Mouse (Mus musculus): ENCODE data around the gene Cfi.

The Cfi gene

GRCm38 (mm10) chr3:129877327-129877726, 41.6 kb downstream of the Cfi start:
- no peak for DNase-seq (ENCODE audit: extremely low read depth, low read depth)

GRCm38 (mm10) chr3:129878405-129879021, 42.8 kb downstream of the Cfi start, which contains the start of gene Pla2g12a:
TSS of gene Pla2g12a (plus strand) at chr3:129878606.
- peak; percentile 78 for DNase-seq (ENCODE audit: extremely low read depth, low read depth)

GRCm38 (mm10) chr3:129879131-129879757, 43.6 kb downstream of the Cfi start:
- peak; percentile 33 for DNase-seq (ENCODE audit: extremely low read depth, low read depth)

- no peak for DNase-seq (ENCODE audit: extremely low read depth, low read depth)
These were observed 44.2 kb downstream of the Cfi start for GRCm38 (mm10) chr3:129879913-129880312.

- peak; percentile 55 for DNase-seq (ENCODE audit: extremely low read depth, low read depth)
These were observed 45.4 kb downstream of the Cfi start for GRCm38 (mm10) chr3:129880925-129881593.

GRCm38 (mm10) chr3:129885577-129885976, 49.9 kb downstream of the Cfi start:
- no peak for DNase-seq (ENCODE audit: extremely low read depth, low read depth)

GRCm38 (mm10) chr3:129886430-129886829, 50.7 kb downstream of the Cfi start:
- DNase-seq (ENCODE audit: extremely low read depth, low read depth): no peak

- DNase-seq (ENCODE audit: extremely low read depth, low read depth): no peak
These were observed 52.3 kb downstream of the Cfi start for GRCm38 (mm10) chr3:129887779-129888517.

- DNase-seq (ENCODE audit: extremely low read depth, low read depth): no peak
These were observed 56.3 kb downstream of the Cfi start for GRCm38 (mm10) chr3:129892003-129892402.

- no peak for DNase-seq (ENCODE audit: extremely low read depth, low read depth)
These were observed 57.5 kb downstream of the Cfi start for GRCm38 (mm10) chr3:129893143-129893542.

- no peak for DNase-seq (ENCODE audit: extremely low read depth, low read depth)
These were observed 60.9 kb downstream of the Cfi start for GRCm38 (mm10) chr3:129896591-129896990.

GRCm38 (mm10) chr3:129898886-129899285, 63.2 kb downstream of the Cfi start:
- DNase-seq (ENCODE audit: extremely low read depth, low read depth): peak; percentile 22

- DNase-seq (ENCODE audit: extremely low read depth, low read depth): peak; percentile 77
These were observed 65.7 kb downstream of the Cfi start, which contains the start of gene Casp6 for GRCm38 (mm10) chr3:129901271-129901809. TSS of gene Casp6 (plus strand) at chr3:129901425.

GRCm38 (mm10) chr3:129903369-129903768, 67.7 kb downstream of the Cfi start:
- no peak for DNase-seq (ENCODE audit: extremely low read depth, low read depth)

- DNase-seq (ENCODE audit: extremely low read depth, low read depth): no peak
These were observed 68.2 kb downstream of the Cfi start for GRCm38 (mm10) chr3:129903866-129904265.

- DNase-seq (ENCODE audit: extremely low read depth, low read depth): no peak
These were observed 68.9 kb downstream of the Cfi start for GRCm38 (mm10) chr3:129904381-129905132.

GRCm38 (mm10) chr3:129912025-129912424, 76.3 kb downstream of the Cfi start:
- DNase-seq (ENCODE audit: extremely low read depth, low read depth): no peak

GRCm38 (mm10) chr3:129913241-129913640, 77.6 kb downstream of the Cfi start:
- no peak for DNase-seq (ENCODE audit: extremely low read depth, low read depth)

GRCm38 (mm10) chr3:129917424-129917823, 81.7 kb downstream of the Cfi start:
- no peak for DNase-seq (ENCODE audit: extremely low read depth, low read depth)

- peak; percentile 36 for DNase-seq (ENCODE audit: extremely low read depth, low read depth)
These were observed 82.8 kb downstream of the Cfi start for GRCm38 (mm10) chr3:129918434-129918833.

- no peak for DNase-seq (ENCODE audit: extremely low read depth, low read depth)
These were observed 87.9 kb downstream of the Cfi start for GRCm38 (mm10) chr3:129923581-129923980.

Measured in MEL-GATA-1-ER (cell line).